Mouse (Mus musculus) MEL (cell line): Measurements from ENCODE around the gene Ctdspl2. TPM values are rescaled to one million over a fixed set of nuclear protein-coding genes. Genes with fewer than 3 reads are reported as not detected.
A peak's percentile ranks its signal among the peaks of the same experiment; 100 is the strongest.
"Not testable (repeated sequence)": the region's sequence is repeated elsewhere in the genome, so short reads cannot be mapped to it uniquely, and the experiment has no call there.

Source experiments
- DNase-seq: peaks from one replicate; pipeline ENCODE4 v3.0.0; 2011; ENCODE audit warnings: low read depth, low spot score
- H3K27ac ChIP-seq: 2 replicates; pipeline ENCODE4 v1.5.1; 2012; ENCODE audit warnings: low read depth, mild to moderate bottlenecking, control low read depth, low read length, moderate library complexity; ENCODE audit not compliant: control insufficient read depth
- H3K27me3 ChIP-seq, 2 experiments: fragments of 150-350 bp in 1 of 2; sonication (generic) in 1 of 2; 2 replicates each; pipeline ENCODE4 v1.6.1; 2012; ENCODE audit warnings: low read length in 2 of 2, mild to moderate bottlenecking in 2 of 2, improper control_type of control experiment in 1 of 2, moderate library complexity in 1 of 2; ENCODE audit not compliant: insufficient read depth in 2 of 2, control insufficient read depth in 1 of 2
- H3K36me3 ChIP-seq, 2 experiments: 2 replicates each; pipeline ENCODE4 v1.6.1; 2012 to 2014; ENCODE audit warnings: low read length in 2 of 2, improper control_type of control experiment in 1 of 2, inconsistent platforms in 1 of 2, mild to moderate bottlenecking in 1 of 2; ENCODE audit not compliant: insufficient read depth in 2 of 2, control insufficient read depth in 1 of 2
- H3K4me1 ChIP-seq, 2 experiments: fragments of 150-350 bp in 1 of 2; sonication (generic) in 1 of 2; 2 replicates each; pipeline ENCODE4 v1.6.1; 2012; ENCODE audit warnings: low read length in 2 of 2, improper control_type of control experiment in 1 of 2, mild to moderate bottlenecking in 1 of 2; ENCODE audit not compliant: insufficient read depth in 2 of 2, control insufficient read depth in 1 of 2
- H3K4me3 ChIP-seq, 2 experiments: fragments of 150-350 bp in 1 of 2; sonication (generic) in 1 of 2; 2 replicates each; pipeline ENCODE4 v1.5.1; 2012; ENCODE audit warnings: low read depth in 2 of 2, low read length in 2 of 2, mild to moderate bottlenecking in 2 of 2, moderate library complexity in 2 of 2, control low read depth in 1 of 2, improper control_type of control experiment in 1 of 2; ENCODE audit not compliant: control insufficient read depth in 1 of 2, insufficient read depth in 1 of 2
- H3K79me2 ChIP-seq: 2 replicates; pipeline ENCODE4 v1.6.1; 2012; ENCODE audit warnings: mild to moderate bottlenecking, low read length, moderate library complexity; ENCODE audit not compliant: control insufficient read depth, poor library complexity, insufficient read depth
- H3K9ac ChIP-seq: 2 replicates; pipeline ENCODE4 v1.6.1; 2012; ENCODE audit warnings: low read depth, mild to moderate bottlenecking, control low read depth, low read length, moderate library complexity; ENCODE audit not compliant: control insufficient read depth, poor library complexity, severe bottlenecking
- H3K9me3 ChIP-seq: fragments of 150-350 bp; sonication (generic); replicated peaks from 2 replicates; pipeline ENCODE4 v1.6.1; 2012; ENCODE audit warnings: mild to moderate bottlenecking, low read length, improper control_type of control experiment, moderate library complexity; ENCODE audit not compliant: insufficient read depth
- BHLHE40 ChIP-seq: IDR thresholded peaks from 2 replicates; pipeline ENCODE4 v1.6.1; 2012; ENCODE audit warnings: low read depth, mild to moderate bottlenecking, inconsistent platforms, low read length, improper control_type of control experiment, borderline replicate concordance
- CTCF ChIP-seq, 3 experiments: IDR thresholded peaks in 2 of 3; conservative IDR thresholded peaks in 1 of 3; 2 replicates each; pipeline ENCODE4 v1.5.1; 2011 to 2012; ENCODE audit warnings: low read length in 3 of 3, low read depth in 2 of 3, mild to moderate bottlenecking in 2 of 3, improper control_type of control experiment in 1 of 3, inconsistent platforms in 1 of 3, mixed read lengths in 1 of 3, moderate library complexity in 1 of 3; ENCODE audit not compliant: control insufficient read depth in 1 of 3, insufficient read depth in 1 of 3, poor library complexity in 1 of 3, severe bottlenecking in 1 of 3
- ETS1 ChIP-seq: IDR thresholded peaks from 2 replicates; pipeline ENCODE4 v1.6.1; 2012; ENCODE audit warnings: low read depth, mild to moderate bottlenecking, inconsistent platforms, low read length, improper control_type of control experiment, moderate library complexity
- GABPA ChIP-seq: IDR thresholded peaks from 2 replicates; pipeline ENCODE4 v1.6.1; 2012; ENCODE audit warnings: low read depth, mild to moderate bottlenecking, inconsistent platforms, low read length, improper control_type of control experiment, moderate library complexity
- JUND ChIP-seq: IDR thresholded peaks from 2 replicates; pipeline ENCODE4 v1.6.1; 2011; ENCODE audit warnings: low read depth, mild to moderate bottlenecking, improper control_type of control experiment, low read length
- KAT2A ChIP-seq: conservative IDR thresholded peaks from 2 replicates; pipeline ENCODE4 v1.6.1; 2012; ENCODE audit warnings: low read depth, low read length, improper control_type of control experiment, inconsistent platforms
- MAFK ChIP-seq: IDR thresholded peaks from 2 replicates; pipeline ENCODE4 v1.6.1; 2011; ENCODE audit warnings: low read depth, mild to moderate bottlenecking, low read length, improper control_type of control experiment, borderline replicate concordance
- MAX ChIP-seq: IDR thresholded peaks from 2 replicates; pipeline ENCODE4 v1.6.1; 2011; ENCODE audit warnings: low read length, improper control_type of control experiment
- MAZ ChIP-seq: IDR thresholded peaks from 2 replicates; pipeline ENCODE4 v1.6.1; 2012; ENCODE audit warnings: low read depth, mild to moderate bottlenecking, inconsistent platforms, low read length, improper control_type of control experiment
- NRF1 ChIP-seq: IDR thresholded peaks from 2 replicates; pipeline ENCODE4 v1.6.1; 2014; ENCODE audit warnings: low read depth, mild to moderate bottlenecking, inconsistent platforms, low read length, improper control_type of control experiment, moderate library complexity; ENCODE audit not compliant: poor library complexity, insufficient read depth, severe bottlenecking
- RAD21 ChIP-seq: IDR thresholded peaks from 2 replicates; pipeline ENCODE4 v1.6.1; 2011; ENCODE audit warnings: mild to moderate bottlenecking, low read depth, low read length, improper control_type of control experiment
- RCOR1 ChIP-seq: IDR thresholded peaks from 2 replicates; pipeline ENCODE4 v1.6.1; 2012; ENCODE audit warnings: low read depth, mild to moderate bottlenecking, inconsistent platforms, low read length, improper control_type of control experiment
- SMC3 ChIP-seq: IDR thresholded peaks from 2 replicates; pipeline ENCODE4 v1.6.1; 2011; ENCODE audit warnings: low read depth, low read length, improper control_type of control experiment
- TBP ChIP-seq: IDR thresholded peaks from 2 replicates; pipeline ENCODE4 v1.8.0; 2011; ENCODE audit warnings: low read depth, low read length, improper control_type of control experiment
- UBTF ChIP-seq: IDR thresholded peaks from 2 replicates; pipeline ENCODE4 v1.6.1; 2012; ENCODE audit warnings: low read depth, mild to moderate bottlenecking, inconsistent platforms, low read length, improper control_type of control experiment, moderate library complexity, borderline replicate concordance; ENCODE audit not compliant: insufficient read depth
- ZNF384 ChIP-seq: IDR thresholded peaks from 2 replicates; pipeline ENCODE4 v1.6.1; 2012; ENCODE audit warnings: low read depth, mild to moderate bottlenecking, inconsistent platforms, low read length, improper control_type of control experiment
- polyA plus RNA-seq, 2 experiments: library from polyadenylated mRNA; stranded (reverse) in 1 of 2; unstranded in 1 of 2; fragments of >175 nt in 1 of 2; fragments of >200 nt in 1 of 2; gene quantifications; 2 replicates each; pipeline versions ENCODE4 v1.2.1 to v1.2.4; 2012; ENCODE audit warnings: low replicate concordance in 2 of 2, low read depth in 1 of 2; ENCODE audit not compliant: insufficient read length in 2 of 2, insufficient read depth in 1 of 2, missing spikeins in 1 of 2
- total RNA-seq: library from RNA; depleted of rRNA; stranded (reverse); fragments of 300-350 nt; gene quantifications from 2 replicates; pipeline ENCODE4 v1.2.3, GENCODE M21; 2012

Gene Ctdspl2
- total and polyA plus RNA-seq, 3 experiments = 16.6 to 57.2 (median 23.2) TPM

GRCm38 (mm10) chr2:121937624-121938023, 18.2 kb upstream of the Ctdspl2 start:
- peak; percentile 73 for TF ChIP-seq RCOR1
- TF ChIP-seq CTCF (IDR thresholded peaks at IDR 0.05 in 2 of 3, conservative IDR thresholded peaks at IDR 0.05 in 1 of 3; ENCODE audit: control insufficient read depth in 1 of 3, insufficient read depth in 1 of 3, low read depth in 2 of 3, low read length in 3 of 3, poor library complexity in 1 of 3, severe bottlenecking in 1 of 3) = peak in 2 of 3 experiments; percentile 2 to 6; a peak in 1 of 6 replicates
- peak; percentile 72 for TF ChIP-seq ZNF384
- TF ChIP-seq, all 39 proteins: peak for 3; not testable (repeated sequence) for 36
- not testable (repeated sequence) for H3K27me3 ChIP-seq, H3K27ac ChIP-seq, H3K9me3 ChIP-seq, H3K4me3 ChIP-seq, H3K4me1 ChIP-seq, H3K79me2 ChIP-seq, H3K9ac ChIP-seq, H3K36me3 ChIP-seq
- DNase-seq = peak; percentile 41

GRCm38 (mm10) chr2:121943364-121943763, 12.4 kb upstream of the Ctdspl2 start:
- DNase-seq = no peak
- H3K4me1 ChIP-seq = no peaks in the 10 kb centered on the region
- no peaks in the 10 kb centered on the region for H3K36me3 ChIP-seq
- no peak overlapping the region for H3K27ac ChIP-seq
- TF ChIP-seq NRF1 = no peak
- no peak for TF ChIP-seq MAFK
- TF ChIP-seq GABPA = no peak
- TF ChIP-seq KAT2A = no peak
- no peak for TF ChIP-seq CTCF (IDR thresholded peaks at IDR 0.05 in 2 of 3, conservative IDR thresholded peaks at IDR 0.05 in 1 of 3; ENCODE audit: control insufficient read depth in 1 of 3, insufficient read depth in 1 of 3, low read depth in 2 of 3, low read length in 3 of 3, poor library complexity in 1 of 3, severe bottlenecking in 1 of 3)
- TF ChIP-seq UBTF = no peak
- TF ChIP-seq MAZ = no peak
- no peak for TF ChIP-seq SMC3
- TF ChIP-seq ETS1 = no peak
- no peak for TF ChIP-seq TBP
- TF ChIP-seq RAD21 = no peak
- no peak for TF ChIP-seq MAX
- no peak for TF ChIP-seq BHLHE40
- TF ChIP-seq JUND = no peak
- H3K79me2 ChIP-seq = no peaks in the 10 kb centered on the region
- H3K4me3 ChIP-seq = no peak overlapping the region
- H3K9ac ChIP-seq = no peak overlapping the region
- H3K27me3 ChIP-seq = no peaks in the 10 kb centered on the region
- H3K9me3 ChIP-seq = no peaks in the 10 kb centered on the region
